Mouse (Mus musculus) right cerebral cortex, postnatal 4 days (tissue): ENCODE measurements at regions not wholly inside any gene's neighbourhood (a gene's known extent, or its start where the extent isn't known, plus 50 kb on each side); places are given as distances from the start of the nearest gene placed in this dataset.

Experiments
- DNase-seq: peaks from one replicate; pipeline ENCODE4 v3.0.0-alpha.2; 2022

DNA sequence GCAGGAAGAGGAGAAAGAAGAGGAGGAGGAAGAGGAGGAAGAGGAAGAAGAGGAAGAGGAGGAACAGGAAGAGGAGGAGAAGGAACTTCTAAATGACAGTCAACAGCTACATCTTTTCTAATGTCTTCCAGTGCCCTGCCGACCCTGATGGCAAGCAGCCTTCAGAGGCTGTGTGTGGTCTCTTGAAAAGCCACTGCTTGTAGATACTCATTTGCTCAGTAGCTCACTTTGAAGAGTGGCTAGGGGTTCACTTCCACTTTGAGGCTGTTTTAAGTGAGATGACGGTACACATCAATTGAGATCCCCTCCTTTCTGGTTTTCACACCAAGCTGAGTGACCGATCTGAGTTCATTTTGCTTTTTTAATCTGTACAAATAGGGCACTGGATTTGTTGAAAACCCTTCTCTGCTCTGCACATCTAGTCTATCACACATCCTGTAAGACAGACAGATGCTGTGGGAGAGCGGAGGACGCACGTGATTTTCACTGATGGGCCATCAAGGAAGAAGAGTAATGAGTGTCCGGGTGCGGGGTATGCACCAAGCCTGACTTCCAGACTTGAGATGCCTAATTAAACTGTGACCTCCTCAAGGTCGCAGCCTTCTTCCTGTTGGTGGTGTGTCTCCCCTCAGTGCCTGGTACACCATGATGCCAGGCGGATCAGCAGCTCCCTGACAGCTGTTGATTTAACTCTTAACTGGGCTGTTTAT lies 239.0 kb downstream of the Mtx2 start:
- no peak for DNase-seq

DNA sequence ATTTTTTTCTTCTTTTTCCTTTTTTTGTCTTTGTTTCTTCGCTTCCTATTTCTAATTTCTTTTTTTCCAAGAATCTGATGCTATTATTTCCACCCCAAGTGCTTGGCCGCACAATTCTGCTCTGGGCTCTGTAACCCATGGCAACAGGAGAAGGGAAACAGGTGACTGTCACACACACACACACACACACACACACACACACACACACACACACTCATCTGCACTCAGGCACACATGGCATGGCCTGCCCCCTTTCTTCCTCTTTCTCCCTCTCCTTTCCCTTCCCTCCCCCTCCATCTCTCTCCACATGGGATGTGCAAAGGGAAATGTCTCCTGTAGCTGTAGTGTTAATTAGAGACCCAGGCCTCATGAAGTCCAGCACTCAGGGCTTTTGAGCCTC lies 239.7 kb downstream of the Mtx2 start:
- no peak for DNase-seq

DNA sequence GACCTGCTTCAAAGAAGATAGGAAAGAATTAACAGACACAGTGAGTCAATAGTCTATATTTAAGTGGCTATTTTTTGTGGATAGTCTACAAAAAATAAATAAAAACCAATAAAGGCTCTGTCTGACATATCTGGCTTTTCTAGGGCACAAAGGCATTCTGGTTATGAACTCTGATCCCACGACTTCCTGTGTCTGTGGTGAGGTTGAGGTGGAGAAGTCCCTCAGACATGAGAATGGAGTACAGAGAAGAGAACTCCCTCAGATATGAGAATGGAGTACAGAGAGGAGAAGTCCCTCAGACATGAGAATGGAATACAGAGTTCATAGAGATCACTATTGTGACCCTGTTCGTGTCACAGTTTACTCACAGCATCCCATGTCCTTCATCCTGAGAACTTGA lies 243.7 kb downstream of the Mtx2 start:
- DNase-seq, result no peak

DNA sequence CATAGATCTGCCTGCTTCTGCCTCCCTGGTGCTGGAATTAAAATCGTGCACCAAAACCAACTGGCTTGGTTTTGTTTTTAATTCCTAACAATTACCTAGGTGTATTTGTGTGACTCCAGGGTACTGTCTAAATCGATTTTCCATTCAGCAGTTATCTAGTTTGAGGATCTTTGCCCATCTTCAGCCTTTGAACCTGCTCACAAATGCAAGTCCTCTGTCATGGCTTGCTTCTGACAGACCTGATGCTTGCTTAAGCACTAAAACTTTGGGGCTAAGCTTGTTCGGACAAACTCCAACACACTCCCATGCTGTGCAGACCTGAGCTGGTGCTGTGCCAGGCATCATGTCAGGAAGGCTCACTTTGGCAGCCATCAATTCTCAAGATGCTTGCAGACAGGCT lies 246.4 kb downstream of the Mtx2 start:
- DNase-seq, result no peak

DNA sequence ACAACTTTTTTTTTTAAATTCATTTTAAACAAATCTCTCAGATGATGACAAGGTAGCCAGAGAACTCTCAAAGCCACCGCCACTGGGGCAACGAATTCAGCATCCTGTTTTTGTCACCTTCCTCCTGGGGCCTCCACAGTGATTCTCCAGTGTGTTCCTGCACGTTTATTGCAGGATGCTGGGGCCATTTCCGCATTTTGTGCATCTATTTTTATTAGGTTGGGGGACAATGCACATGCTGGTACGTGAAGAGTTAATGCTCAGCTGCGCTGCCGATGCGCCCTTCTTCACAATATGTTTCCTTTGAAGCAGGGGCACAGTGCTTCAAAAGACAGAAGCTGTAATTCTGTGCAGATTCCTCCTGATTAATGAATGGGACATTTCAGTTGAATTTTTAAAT lies 246.9 kb downstream of the Mtx2 start:
- no peak for DNase-seq

DNA sequence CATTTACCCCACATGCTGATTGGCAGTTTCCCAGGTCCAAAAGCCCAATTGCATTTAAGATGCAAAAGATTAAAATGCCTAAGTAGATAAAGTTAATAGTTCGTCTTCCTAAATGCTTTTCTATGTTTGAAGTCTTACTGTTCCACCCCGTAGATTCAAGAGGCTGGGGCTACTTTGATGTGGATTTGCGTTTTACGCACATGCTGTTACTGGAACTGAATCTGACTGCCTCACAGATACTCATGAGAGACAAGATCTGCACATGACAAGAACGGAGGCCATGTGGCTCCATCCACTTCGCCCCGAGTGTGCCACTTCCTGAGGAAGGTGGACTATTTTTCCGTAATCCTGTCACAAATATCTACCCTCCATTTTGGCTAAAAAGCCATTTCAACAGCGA lies 247.6 kb downstream of the Mtx2 start:
- DNase-seq, result no peak

DNA sequence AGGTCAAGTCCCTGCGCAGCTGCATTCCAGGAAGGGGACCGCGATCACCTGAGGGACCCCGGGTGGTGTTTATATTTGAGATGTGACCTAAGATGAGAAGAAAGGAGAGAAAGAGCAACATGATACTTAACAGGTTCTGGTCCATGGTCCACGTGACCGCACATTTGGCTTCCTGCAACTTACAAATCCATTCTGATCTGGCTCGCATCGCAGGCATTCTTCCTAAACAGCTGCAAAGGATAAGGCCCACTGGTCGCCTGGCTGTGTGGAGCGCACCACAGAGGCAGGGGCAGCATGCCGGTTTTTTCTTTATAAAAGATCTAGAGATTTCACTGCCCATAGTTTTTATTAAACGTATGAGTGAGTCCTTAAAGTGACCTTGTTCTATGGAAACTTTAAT lies 261.6 kb downstream of the Mtx2 start:
- no peak for DNase-seq

DNA sequence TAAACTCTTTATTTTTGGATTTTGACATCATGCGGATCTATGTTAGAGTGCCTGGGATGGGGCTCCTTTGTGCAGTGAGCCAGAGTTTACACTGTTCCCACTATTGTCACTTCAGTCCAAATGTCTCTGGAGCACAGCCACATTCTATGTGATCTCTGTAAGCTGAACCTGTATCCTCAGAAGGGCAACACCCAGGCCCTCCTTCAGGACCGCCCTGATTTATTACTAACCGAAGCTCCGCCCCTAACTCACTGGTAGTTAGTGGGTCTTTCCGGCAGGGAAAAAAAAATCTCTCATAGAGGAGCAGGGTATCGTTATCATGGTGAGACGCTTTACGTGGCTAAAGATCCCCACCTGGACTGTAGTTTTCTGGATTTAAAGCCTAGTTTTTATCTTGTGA lies 263.6 kb downstream of the Mtx2 start:
- no peak for DNase-seq

DNA sequence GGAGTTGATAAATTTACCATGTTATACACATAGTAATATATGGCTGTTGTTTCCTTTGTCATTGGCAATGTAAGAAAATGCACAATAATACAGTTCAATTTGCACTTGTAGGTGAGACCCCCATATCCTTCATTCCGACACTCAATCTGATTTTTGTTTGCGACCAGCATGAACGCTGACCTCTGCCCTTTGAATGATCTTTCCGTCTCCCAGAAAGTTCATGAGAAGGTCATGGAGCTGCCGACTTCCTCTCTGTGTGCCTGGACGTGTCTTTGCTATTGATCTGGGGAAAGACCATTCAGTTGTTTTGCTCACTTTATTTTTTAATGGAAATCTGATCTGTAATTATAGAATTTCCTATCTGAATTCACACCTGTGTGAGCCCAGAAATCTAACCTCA lies 264.0 kb downstream of the Mtx2 start:
- DNase-seq, result no peak

DNA sequence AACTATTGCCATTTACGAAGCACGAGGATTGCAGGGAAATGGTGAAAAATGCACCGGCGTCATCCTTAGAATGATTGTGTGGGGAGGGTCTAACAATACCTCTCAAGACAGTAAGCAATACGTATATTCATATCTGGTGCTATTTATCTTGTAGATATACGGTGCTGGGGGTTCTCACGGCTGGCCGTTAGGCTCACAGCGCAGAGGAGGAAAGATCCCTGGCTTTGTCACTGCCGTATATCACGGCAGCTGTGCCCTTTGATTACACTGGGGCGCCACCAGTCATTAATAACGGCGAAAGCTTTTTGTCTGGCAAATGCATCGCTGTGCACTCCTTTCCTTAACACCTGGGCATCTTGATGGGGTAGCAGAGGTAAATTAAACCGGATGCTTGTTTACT lies 264.8 kb downstream of the Mtx2 start:
- no peak for DNase-seq

DNA sequence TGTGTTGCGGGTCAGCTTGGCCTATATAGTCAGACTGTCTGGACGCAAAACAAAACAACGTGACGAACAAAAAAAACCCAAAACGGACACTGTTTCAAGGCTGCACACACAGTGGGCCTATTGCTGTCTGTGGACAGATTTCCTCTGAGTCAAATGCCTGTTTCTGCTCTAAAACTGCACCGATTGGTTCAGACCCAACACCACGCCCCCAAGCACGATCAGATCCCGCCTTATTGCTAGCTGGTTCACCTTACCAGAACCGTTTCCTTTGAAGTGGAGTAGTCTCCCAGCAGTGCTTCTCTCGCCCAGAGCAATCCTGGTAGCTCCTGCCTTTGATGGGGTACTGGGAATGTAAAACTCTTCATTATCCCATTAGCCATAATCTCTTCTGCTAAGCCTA lies 275.9 kb downstream of the Mtx2 start:
- no peak for DNase-seq

DNA sequence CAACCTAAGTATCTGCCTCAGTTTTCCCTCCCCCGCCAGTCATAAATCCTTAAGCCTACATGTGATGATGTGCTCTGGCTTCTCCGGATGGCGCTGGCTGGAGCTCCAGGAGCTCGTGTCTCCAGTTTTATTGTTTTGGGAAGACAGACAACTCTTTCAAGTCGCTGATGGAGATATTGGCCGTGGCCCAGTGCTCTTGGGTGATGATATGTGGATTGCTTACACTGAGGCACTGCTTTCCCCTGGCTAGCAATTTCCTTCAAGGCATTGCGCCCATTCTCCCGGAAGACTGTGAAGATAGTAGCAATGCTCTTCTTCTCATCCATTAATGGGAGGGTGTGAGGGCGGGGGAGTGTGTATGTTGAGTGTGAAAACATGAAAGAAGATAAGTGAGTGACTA lies 287.1 kb downstream of the Mtx2 start:
- no peak for DNase-seq

DNA sequence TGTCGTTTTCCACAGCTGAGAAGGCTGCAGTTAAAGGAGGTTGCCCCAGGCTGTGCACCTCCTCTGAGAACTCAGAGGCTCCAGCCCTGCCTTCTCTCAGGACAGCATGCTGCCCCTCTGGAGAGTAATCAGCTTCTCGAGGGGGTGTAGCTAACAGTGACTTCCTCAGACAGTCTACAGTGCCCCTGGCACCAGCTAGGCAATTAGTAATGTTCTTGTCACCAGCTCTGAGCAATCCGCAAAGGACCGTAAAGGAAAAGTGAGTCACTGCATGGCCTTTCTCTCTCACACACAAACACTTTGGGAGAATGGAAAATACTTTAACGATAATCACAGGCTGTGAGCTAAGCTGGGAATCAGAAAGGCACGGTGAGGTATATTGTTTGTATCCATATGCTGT lies 288.8 kb downstream of the Mtx2 start:
- DNase-seq, result no peak

DNA sequence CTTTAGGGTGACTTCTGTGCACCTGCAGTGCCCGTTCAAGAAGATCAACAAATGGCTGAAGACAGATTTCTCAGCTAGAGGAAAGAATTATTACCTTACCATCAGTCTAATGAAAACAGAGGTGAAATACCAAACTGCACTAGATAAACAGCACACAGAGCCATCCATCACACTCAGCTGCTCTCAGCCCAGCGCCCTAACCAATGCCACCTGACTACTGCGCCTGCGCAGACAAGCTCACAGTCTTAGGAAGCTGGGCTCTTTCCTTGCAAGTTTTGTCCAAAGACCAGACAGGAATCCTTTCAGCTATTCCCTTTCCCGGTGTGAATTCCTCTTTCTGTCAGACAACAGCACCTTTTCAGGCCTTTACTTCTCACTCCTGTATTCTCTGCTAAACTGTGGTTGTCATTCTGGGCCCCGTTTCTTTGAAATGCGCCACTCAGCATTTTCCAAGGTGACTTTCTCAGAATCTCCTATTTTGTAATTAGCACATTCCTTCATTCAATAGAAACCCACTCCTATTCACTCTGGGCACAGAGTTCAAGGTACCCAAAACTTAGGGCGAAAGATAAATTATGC lies 292.8 kb downstream of the Mtx2 start:
- no peak for DNase-seq

DNA sequence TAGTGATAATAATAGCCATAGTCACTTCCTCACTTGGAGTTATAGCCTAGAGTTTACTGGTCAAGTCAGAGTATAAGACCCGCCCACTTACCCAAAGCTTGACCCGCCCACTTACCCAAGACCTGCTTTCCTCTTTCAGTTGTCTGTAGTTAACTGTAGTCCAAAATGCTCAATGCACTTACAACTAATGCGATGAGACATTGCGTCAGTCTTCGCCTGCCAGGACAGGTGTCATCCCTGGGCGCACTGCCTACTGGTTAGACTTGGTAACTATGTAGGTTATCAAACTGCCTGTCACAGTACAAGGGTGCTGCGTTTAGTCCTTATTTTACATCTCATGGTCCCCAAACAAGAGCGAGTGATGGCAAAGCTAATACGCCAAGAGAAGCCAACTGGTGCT lies 294.0 kb downstream of the Mtx2 start:
- no peak for DNase-seq

DNA sequence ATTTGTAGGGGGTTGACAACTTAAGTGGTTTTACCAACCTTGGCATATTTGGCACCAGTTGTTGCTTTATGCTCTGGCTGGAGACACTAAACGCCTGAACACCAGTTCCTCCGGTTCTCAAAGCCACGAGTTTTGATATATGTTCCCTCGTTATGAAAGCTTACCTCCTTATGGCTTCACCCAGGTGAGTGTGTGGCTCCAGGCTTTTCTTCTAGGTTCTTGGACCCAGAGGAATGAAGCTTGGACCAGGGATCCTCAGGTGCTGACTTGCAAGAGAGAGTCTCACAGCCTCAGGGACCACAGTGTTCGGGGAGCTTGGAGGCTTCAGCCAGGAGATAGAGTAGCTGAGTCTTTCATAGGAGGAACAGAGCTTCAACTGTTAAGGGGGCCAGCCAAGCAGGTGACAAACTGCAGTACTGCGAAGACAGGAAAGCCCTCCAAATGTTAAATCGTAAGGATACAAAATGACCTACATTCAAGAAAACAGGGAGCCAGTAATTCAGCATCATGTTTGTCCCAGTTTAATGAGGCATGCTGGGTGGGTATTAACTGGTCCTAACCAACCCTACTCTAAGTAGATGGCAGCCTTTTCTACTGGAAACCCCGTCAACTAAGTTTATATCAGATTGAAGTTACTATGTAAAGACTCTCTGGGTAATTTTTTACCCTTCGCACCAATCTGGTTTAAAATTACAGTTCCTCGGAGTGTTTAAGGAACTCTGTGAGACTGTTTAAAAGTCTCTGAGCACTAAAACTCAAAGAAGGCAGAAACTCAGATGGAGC lies 307.9 kb downstream of the Mtx2 start:
- no peak for DNase-seq

DNA sequence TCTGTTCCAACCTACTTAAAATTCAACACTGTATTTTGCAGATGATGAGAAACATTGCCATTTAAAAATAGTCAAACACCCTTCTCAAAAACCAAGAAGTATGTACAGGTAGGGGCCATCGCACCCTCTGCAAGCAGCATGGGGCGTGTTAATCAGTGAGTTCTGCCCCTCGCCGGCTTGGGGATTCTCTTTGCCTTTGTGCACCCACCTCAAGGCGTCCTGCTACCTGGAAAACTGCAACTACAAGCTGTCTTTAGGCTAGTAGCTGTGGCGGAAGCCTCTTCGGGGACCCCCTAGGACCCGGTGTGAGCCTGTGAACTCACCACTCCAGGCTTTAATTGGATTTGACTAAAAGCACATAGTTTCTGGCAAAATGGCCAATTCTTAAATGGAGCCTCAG lies 311.0 kb downstream of the Mtx2 start:
- no peak for DNase-seq

DNA sequence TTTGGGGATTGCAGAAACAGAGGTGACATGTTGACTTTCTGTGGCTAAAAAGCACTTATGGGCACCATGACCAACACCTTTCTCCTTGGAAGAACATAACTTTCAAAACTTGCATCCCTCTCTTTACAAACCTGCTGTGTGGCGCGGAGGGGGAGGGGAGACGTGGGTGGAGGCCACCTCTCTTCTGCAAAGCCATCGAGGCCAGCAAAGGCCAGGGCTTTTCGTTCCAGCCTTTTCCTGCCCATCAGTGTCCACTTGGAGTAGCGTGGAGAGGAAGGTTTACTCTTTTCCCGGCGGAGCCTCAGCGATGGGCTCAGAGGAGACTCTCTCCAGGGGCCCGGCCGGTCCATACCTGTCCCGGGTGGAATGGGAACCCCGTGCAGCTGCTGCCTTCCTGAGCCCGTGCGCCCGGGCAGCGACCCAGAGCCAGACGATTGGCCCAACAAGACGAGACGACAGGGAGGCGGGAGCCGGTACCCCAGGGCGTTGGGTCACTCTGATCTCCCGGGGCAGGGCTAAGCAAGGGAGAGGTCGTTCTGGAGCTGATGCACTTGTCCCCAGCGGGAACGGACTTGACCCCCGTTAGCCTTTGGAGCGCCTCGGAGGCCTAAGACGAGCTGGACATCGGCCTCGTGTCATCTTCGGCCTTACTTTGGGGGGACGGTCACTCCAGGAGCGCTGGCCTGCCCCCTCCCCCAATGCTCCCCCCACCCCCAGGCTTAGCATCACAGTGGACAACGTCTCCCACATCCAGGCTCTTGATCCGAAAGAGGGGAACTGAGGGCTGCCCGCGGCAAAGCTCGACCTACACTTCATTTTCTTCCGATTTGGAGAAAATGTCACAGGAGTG lies 311.8 kb downstream of the Mtx2 start:
- no peak for DNase-seq

DNA sequence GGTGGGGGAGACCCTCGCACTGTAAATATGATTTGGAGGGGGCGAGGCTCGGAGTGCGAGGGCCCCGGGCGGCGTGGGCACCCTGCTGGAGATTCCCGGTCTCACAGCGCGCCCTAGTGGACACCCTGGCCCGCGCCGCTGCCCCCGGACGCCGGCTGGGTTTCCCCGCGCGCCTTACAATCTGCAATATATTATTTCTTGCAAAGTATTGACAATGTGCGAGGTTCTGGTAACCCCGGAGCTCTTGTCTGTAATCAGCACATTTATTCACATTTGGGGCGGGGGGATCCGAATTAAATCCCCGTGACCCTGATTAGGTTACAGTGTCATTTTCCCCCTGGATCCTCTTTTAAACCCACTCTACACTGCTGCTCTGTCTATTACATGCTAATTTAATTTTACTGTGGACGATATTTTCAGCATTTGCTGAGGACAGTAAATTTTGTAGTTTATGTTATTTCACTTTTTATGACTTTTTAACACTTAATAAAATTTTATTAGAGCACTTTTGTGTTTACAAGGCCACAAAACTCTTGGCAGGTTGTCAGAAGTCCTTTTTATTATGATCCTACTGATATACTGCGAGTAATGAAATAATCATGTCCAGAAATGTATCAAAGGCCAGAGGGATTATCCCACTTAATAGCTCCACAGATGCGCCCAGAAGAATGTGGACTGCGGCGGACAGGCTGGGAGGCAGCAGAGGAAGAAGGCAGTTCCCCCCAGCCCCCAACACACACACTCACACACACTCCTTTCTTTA lies 312.6 kb downstream of the Mtx2 start:
- DNase-seq, result peak; percentile 87

DNA sequence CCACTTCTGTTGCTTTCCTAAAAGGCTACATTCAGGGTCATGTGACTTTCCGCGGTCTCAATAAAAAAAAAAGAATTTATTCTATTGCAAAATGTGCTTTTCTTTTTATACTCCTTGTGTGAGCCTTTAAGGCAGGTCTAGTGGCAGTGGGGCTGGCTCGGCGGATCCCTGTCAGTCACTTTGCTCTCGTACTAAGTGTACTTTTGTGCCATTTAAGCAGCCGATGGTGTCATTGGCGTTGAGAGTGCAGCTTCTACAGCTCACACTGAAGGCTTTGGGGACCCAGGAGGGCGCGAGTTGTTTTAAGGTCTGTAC lies 313.1 kb downstream of the Mtx2 start:
- DNase-seq, result no peak

DNA sequence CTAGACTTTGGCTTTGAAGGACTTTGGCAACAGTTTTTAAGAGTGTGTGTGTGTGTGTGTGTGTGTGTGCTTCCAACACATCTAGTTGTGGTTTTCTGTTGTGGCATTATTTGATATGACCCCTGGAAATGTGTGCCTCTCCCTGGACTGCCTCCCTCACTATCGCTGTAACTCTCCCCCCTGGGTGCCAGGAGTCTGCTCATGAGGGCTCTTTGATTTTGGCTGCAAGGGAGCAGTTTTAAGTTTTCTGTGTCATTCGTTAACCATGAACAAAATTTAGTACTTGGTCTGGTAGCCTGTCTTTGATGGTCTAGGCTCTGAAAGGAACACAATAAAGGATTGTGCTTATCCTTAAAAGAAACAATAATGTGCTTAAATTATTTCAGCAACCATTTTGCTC lies 313.9 kb downstream of the Mtx2 start:
- DNase-seq, result no peak

DNA sequence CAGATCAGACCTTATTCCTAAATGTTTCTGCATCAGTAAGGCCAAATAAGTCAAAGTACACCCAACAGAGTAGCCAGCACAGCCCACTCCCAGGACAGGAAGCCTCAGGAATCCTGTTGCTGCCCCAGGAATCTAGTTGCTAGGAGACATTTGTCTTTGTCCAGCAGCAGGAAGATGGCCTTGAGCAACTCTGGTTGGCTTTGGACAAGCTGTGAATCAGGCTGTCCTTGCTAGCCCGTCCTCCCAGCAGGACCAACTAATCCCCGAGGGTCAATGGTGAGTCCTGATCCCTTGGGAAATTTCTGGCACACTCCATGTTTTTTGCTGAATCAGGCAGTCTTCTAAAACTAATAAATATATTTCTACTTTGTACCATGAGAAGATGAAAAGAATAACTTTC lies 317.1 kb downstream of the Mtx2 start:
- DNase-seq, result no peak

DNA sequence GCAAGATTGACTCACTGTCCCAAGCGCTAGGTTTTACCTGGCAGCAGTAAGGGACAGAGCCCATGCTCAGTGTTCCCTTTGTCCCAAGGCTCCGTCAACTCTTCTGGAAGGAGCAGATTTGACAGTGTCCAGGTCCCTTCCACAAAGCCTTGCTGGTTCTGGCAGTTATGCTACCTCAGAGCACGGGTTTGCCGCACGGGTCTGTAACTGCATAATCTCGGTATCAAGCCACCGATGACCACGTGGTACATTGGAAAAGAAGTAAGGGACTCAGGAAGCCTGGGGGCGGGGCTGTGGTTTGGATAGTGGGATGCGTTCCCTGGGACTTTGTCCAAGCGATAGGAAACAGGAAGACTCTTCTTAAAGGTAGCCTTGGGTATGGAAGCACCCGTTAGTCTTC lies 319.3 kb downstream of the Mtx2 start:
- DNase-seq, result no peak
